Mouse (Mus musculus): ENCODE results near the gene Stac2. TPM values are rescaled to one million over a fixed set of nuclear protein-coding genes. Genes with fewer than 3 reads are reported as not detected.

Stac2 gene
- polyA plus RNA-seq, 1 experiment from 2014 or later, result 0.78 TPM

GRCm38 (mm10) chr11:98005076-98005475, 48.2 kb downstream of the Stac2 start:
- peaks cover 25% of the 10 kb centered on the region for H3K27me3 ChIP-seq
- ATAC-seq (replicated peaks; ENCODE audit: insufficient number of reproducible peaks, insufficient read depth, low FRiP score, low read depth), result no peak
- 63% methylated on average over 13 of the region's 13 CpGs for WGBS

DNA sequence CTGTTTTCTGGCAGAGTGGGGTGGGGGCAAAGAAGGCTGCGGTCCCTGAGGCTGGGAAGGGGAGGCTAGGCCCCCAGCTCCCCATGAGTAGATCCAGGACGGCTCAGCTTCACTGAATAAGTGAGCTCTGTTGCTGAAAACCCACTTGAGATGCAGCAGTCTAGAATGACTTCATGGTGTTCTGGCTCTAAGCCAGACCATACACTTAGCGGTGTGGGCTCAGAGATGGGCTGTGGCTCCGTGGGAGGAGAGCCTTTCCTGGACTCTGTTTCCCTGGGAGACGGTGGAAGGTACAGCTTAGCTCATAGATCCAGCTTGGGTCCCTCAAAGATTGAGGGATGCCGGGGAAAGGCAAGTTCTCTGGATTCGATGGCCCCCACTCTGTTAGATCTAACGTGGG, 49.1 kb downstream of the Stac2 start:
- H3K9me3 ChIP-seq (replicated peaks), result no peaks in the 10 kb centered on the region
- WGBS, result 45% methylated on average over 8 of the region's 8 CpGs
- no peak overlapping the region for H3K4me2 ChIP-seq
- peaks cover 31% of the 10 kb centered on the region for H3K4me1 ChIP-seq (replicated peaks)
- H3K27ac ChIP-seq, result no peak overlapping the region
- no peak for ATAC-seq (replicated peaks; ENCODE audit: insufficient number of reproducible peaks, insufficient read depth, low FRiP score, low read depth)
- no peaks in the 10 kb centered on the region; the same call in 1 of the 2 replicates for H3K36me3 ChIP-seq
- H3K4me3 ChIP-seq, result no peak overlapping the region
- peaks cover 34% of the 10 kb centered on the region for H3K27me3 ChIP-seq
- no peak overlapping the region for H3K9ac ChIP-seq

More at GRCm38 (mm10) chr11:98005076-98005475, 48.2 kb downstream of the Stac2 start:
- Histone ChIP-seq H3K36me3 (no peaks in the 10 kb centered on the region; the same call in 1 of the 2 replicates), H3K9ac (no peak overlapping the region), H3K27ac (no peak overlapping the region), H3K4me1 (replicated peaks) (peaks cover 31% of the 10 kb centered on the region), H3K4me3 (no peak overlapping the region), H3K4me2 (no peak overlapping the region), H3K9me3 (replicated peaks) (no peaks in the 10 kb centered on the region)

- peaks cover 31% of the 10 kb centered on the region for H3K4me1 ChIP-seq (replicated peaks)
- H3K27me3 ChIP-seq, result peaks cover 41% of the 10 kb centered on the region
- WGBS, result 36% methylated on average over 17 of the region's 17 CpGs
- no peak for ATAC-seq (replicated peaks; ENCODE audit: insufficient number of reproducible peaks, insufficient read depth, low FRiP score, low read depth)
- H3K36me3 ChIP-seq, result no peaks in the 10 kb centered on the region; the same call in 1 of the 2 replicates
- peak overlapping the region; percentile 61 for H3K4me2 ChIP-seq
- no peaks in the 10 kb centered on the region for H3K9me3 ChIP-seq (replicated peaks)
- no peak overlapping the region for H3K27ac ChIP-seq
- peak overlapping the region; percentile 27 for H3K4me3 ChIP-seq
- 0 out of 2 replicates have a peak overlapping the region, but pooled peaks have one; percentile 20 for H3K9ac ChIP-seq
Observed at GRCm38 (mm10) chr11:98003171-98003671, 50.0 kb downstream of the Stac2 start.

DNA sequence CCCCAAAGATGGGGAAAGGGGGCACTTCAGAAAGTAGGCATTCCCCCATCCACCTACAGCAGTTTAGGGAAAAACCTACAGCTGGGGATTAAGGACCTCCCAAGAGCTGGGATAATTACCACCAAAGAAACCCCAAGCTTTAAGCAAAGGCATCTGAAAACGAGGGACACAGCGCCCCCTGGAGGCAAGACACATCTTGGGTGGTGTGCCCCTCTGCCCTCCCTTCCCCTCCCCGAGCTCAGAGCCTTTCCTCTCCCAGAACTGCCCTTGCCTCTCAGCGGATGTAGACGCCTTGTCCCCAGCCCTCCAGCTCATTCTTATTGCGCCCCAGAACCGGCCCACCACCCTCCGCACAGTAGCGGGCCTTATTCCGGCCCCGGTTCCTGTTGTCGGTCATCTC, 50.6 kb downstream of the Stac2 start:
- H3K27me3 ChIP-seq, result peaks cover 44% of the 10 kb centered on the region
- H3K4me1 ChIP-seq (replicated peaks), result peaks cover 31% of the 10 kb centered on the region
- no peaks in the 10 kb centered on the region; the same call in 1 of the 2 replicates for H3K36me3 ChIP-seq
- ATAC-seq (replicated peaks; ENCODE audit: insufficient number of reproducible peaks, insufficient read depth, low FRiP score, low read depth), result no peak
- peak overlapping the region; percentile 61 for H3K4me2 ChIP-seq
- 21% methylated on average over 12 of the region's 12 CpGs for WGBS
- 0 out of 2 replicates have a peak overlapping the region, but pooled peaks have one; percentile 20 for H3K9ac ChIP-seq
- no peaks in the 10 kb centered on the region for H3K9me3 ChIP-seq (replicated peaks)
- H3K27ac ChIP-seq, result no peak overlapping the region
- peak overlapping the region; percentile 27 for H3K4me3 ChIP-seq

GRCm38 (mm10) chr11:98001986-98002385, 51.3 kb downstream of the Stac2 start:
- peaks cover 31% of the 10 kb centered on the region for H3K4me1 ChIP-seq (replicated peaks)
- 57% methylated on average over 6 of the region's 6 CpGs for WGBS
- H3K27me3 ChIP-seq, result peaks cover 44% of the 10 kb centered on the region
- H3K4me3 ChIP-seq, result peak overlapping the region; percentile 27; the same call in 1 of the 2 replicates
- no peak overlapping the region for H3K27ac ChIP-seq
- no peak overlapping the region for H3K9ac ChIP-seq
- no peaks in the 10 kb centered on the region; the same call in 1 of the 2 replicates for H3K36me3 ChIP-seq
- peak overlapping the region; percentile 61 for H3K4me2 ChIP-seq
- ATAC-seq (replicated peaks; ENCODE audit: insufficient number of reproducible peaks, insufficient read depth, low FRiP score, low read depth), result no peak
- no peaks in the 10 kb centered on the region for H3K9me3 ChIP-seq (replicated peaks)

DNA sequence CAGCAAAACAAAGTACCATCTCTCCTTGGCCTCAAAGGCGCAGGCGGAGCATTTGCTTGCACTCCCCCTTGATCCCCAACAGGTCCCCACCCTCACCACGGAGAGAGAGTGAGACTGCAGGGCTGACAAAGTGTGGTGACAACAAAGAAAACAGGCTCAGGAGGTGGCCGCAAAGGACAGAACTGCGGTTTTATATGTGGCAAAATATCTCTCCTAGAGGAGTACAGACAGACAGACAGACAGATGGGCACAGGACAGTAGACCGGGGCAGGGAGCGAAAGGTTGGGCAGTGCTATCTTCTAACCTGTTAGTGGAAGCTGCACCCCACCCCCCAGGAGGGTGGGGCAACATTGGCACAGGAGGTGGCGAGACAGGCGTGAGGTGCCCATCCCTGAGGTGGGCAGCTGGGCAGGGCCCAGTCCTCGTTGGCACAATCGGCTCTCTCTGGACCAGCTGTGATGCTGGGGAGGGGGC, 51.9 kb downstream of the Stac2 start:
- no peaks in the 10 kb centered on the region; the same call in 1 of the 2 replicates for H3K36me3 ChIP-seq
- H3K4me2 ChIP-seq, result no peak overlapping the region
- H3K4me1 ChIP-seq (replicated peaks), result peaks cover 31% of the 10 kb centered on the region
- no peak for ATAC-seq (replicated peaks; ENCODE audit: insufficient number of reproducible peaks, insufficient read depth, low FRiP score, low read depth)
- no peak overlapping the region for H3K9ac ChIP-seq
- H3K4me3 ChIP-seq, result no peak overlapping the region
- 32% methylated on average over 11 of the region's 11 CpGs for WGBS
- no peaks in the 10 kb centered on the region for H3K9me3 ChIP-seq (replicated peaks)
- H3K27ac ChIP-seq, result no peak overlapping the region
- H3K27me3 ChIP-seq, result peaks cover 44% of the 10 kb centered on the region

GRCm38 (mm10) chr11:98000378-98001140, 52.7 kb downstream of the Stac2 start:
- no peak overlapping the region; the same call in 1 of the 2 replicates for H3K9ac ChIP-seq
- H3K27ac ChIP-seq, result peak overlapping the region; percentile 20; the same call in 1 of the 2 replicates
- H3K9me3 ChIP-seq (replicated peaks), result no peaks in the 10 kb centered on the region
- H3K36me3 ChIP-seq, result no peaks in the 10 kb centered on the region; the same call in 1 of the 2 replicates
- peaks cover 44% of the 10 kb centered on the region for H3K27me3 ChIP-seq
- H3K4me1 ChIP-seq (replicated peaks), result peaks cover 35% of the 10 kb centered on the region
- WGBS, result 22% methylated on average over 7 of the region's 7 CpGs
- H3K4me3 ChIP-seq, result no peak overlapping the region
- H3K4me2 ChIP-seq, result no peak overlapping the region
- ATAC-seq (replicated peaks; ENCODE audit: insufficient number of reproducible peaks, insufficient read depth, low FRiP score, low read depth), result no peak

- H3K27me3 ChIP-seq, result peaks cover 44% of the 10 kb centered on the region
- H3K9ac ChIP-seq, result no peak overlapping the region
- WGBS, result 40% methylated on average over 5 of the region's 5 CpGs
- H3K9me3 ChIP-seq (replicated peaks), result no peaks in the 10 kb centered on the region
- peaks cover 36% of the 10 kb centered on the region for H3K4me1 ChIP-seq (replicated peaks)
- no peak overlapping the region; the same call in 1 of the 2 replicates for H3K27ac ChIP-seq
- no peak overlapping the region for H3K4me2 ChIP-seq
- no peaks in the 10 kb centered on the region; the same call in 1 of the 2 replicates for H3K36me3 ChIP-seq
- no peak for ATAC-seq (replicated peaks; ENCODE audit: insufficient number of reproducible peaks, insufficient read depth, low FRiP score, low read depth)
- no peak overlapping the region for H3K4me3 ChIP-seq
Observed at GRCm38 (mm10) chr11:97999748-98000147, 53.5 kb downstream of the Stac2 start.

- no peaks in the 10 kb centered on the region for H3K9me3 ChIP-seq (replicated peaks)
- H3K4me2 ChIP-seq, result no peak overlapping the region
- no peak overlapping the region for H3K4me3 ChIP-seq
- H3K4me1 ChIP-seq (replicated peaks), result peaks cover 39% of the 10 kb centered on the region
- no peak overlapping the region for H3K9ac ChIP-seq
- no peaks in the 10 kb centered on the region for H3K36me3 ChIP-seq
- H3K27me3 ChIP-seq, result peaks cover 44% of the 10 kb centered on the region
- H3K27ac ChIP-seq, result no peak overlapping the region
- ATAC-seq (replicated peaks; ENCODE audit: insufficient number of reproducible peaks, insufficient read depth, low FRiP score, low read depth), result no peak
- 47% methylated on average over 7 of the region's 7 CpGs for WGBS
Observed at GRCm38 (mm10) chr11:97998898-97999608, 54.2 kb downstream of the Stac2 start.

DNA sequence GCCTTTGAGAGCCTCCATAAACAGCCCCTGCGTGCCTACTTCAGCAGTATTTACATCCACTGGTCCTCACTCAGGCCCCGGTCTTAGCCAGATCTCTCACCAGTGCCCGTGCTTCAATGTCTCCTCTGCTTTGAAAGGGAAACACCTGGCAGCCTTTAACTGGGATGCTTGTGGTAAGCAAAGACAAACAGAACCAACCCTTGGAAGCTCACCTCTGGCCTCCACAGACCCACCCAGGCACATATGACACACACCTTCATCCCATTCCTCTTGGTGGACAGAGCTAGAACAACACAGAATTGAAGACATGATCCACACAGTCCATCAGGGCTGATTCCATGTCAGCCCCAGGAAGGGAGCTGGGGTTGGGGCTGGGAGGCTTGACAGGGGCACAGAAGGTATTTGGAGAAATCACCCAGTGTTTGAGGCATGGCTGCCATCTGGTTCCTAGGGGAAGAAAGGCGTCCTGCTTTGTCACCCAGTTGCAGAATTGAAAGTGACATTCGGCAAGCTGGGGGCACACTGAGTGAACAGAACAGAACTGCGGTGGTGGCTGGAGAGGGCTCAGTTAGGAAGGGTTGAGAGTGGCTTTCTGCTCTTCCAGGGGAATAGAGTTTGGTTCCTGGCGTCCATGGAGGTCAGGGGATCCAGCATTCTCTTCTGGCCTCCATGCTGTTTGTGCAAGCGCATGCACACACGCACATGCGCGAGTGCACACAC, 55.0 kb downstream of the Stac2 start:
- WGBS, result 76% methylated on average over 11 of the region's 11 CpGs
- ATAC-seq (replicated peaks; ENCODE audit: insufficient number of reproducible peaks, insufficient read depth, low FRiP score, low read depth), result no peak
- Histone ChIP-seq H3K4me3 (no peak overlapping the region), H3K9me3 (replicated peaks) (no peaks in the 10 kb centered on the region), H3K4me2 (no peak overlapping the region), H3K4me1 (replicated peaks) (peaks cover 31% of the 10 kb centered on the region), H3K27me3 (peaks cover 44% of the 10 kb centered on the region), H3K27ac (no peak overlapping the region), H3K36me3 (no peaks in the 10 kb centered on the region), H3K9ac (no peak overlapping the region)

Measured in heart, embryonic 15.5 days (tissue).